Mouse (Mus musculus) heart, embryonic 15.5 days (tissue): ENCODE measurements around the gene Pdgfd. TPM values are rescaled to one million over a fixed set of nuclear protein-coding genes. Genes with fewer than 3 reads are reported as not detected.

Experiments used
- ATAC-seq: fragments of 200-750 bp; cut with Nextera tagmentation; replicated peaks from 2 replicates; pipeline ENCODE4 v1.8.0; 2017; ENCODE audit warnings: low read depth, moderate TSS enrichment; ENCODE audit not compliant: insufficient number of reproducible peaks, insufficient read depth, low FRiP score
- H3K27ac ChIP-seq: fragments of 300-500 bp; sonication (generic); 2 replicates; pipeline ENCODE4 v1.5.1; 2015; ENCODE audit warnings: mild to moderate bottlenecking, inconsistent platforms
- H3K27me3 ChIP-seq: fragments of 300-500 bp; sonication (generic); 2 replicates; pipeline ENCODE4 v1.6.1; 2015; ENCODE audit warnings: inconsistent platforms
- H3K36me3 ChIP-seq: fragments of 300-500 bp; sonication (generic); 2 replicates; pipeline ENCODE4 v1.6.1; 2015; ENCODE audit warnings: mild to moderate bottlenecking, inconsistent platforms
- H3K4me1 ChIP-seq: fragments of 300-500 bp; sonication (generic); replicated peaks from 2 replicates; pipeline ENCODE4 v1.6.1; 2015; ENCODE audit warnings: inconsistent platforms
- H3K4me2 ChIP-seq: fragments of 300-500 bp; sonication (generic); 2 replicates; pipeline ENCODE4 v1.6.1; 2015; ENCODE audit warnings: inconsistent platforms, mild to moderate bottlenecking, moderate library complexity
- H3K4me3 ChIP-seq: fragments of 300-500 bp; sonication (generic); 2 replicates; pipeline ENCODE4 v1.5.1; 2015; ENCODE audit warnings: mild to moderate bottlenecking, inconsistent platforms
- H3K9ac ChIP-seq: fragments of 300-500 bp; sonication (generic); 2 replicates; pipeline ENCODE4 v1.6.1; 2015; ENCODE audit warnings: mild to moderate bottlenecking, inconsistent platforms
- H3K9me3 ChIP-seq: fragments of 300-500 bp; sonication (generic); replicated peaks from 2 replicates; pipeline ENCODE4 v1.6.1; 2016; ENCODE audit warnings: inconsistent platforms
- WGBS: fragments of 180-500 bp; shearing (Covaris S2); methylation state at CpG from one replicate; pipeline ENCODE4 v1.1.7; 2015; ENCODE audit warnings: mixed read lengths; 5-methylcytosine and 5-hydroxymethylcytosine counted together
- polyA plus RNA-seq: library from polyadenylated mRNA; unstranded; fragments of >200 nt; fragmentation: Nextera tagmentation; extraction: Ambion mirVana; gene quantifications from 2 replicates; pipeline ENCODE4 v1.2.1, GENCODE M21; 2015

Gene Pdgfd
- polyA plus RNA-seq, 1 experiment from 2014 or later = 8.0 TPM

DNA sequence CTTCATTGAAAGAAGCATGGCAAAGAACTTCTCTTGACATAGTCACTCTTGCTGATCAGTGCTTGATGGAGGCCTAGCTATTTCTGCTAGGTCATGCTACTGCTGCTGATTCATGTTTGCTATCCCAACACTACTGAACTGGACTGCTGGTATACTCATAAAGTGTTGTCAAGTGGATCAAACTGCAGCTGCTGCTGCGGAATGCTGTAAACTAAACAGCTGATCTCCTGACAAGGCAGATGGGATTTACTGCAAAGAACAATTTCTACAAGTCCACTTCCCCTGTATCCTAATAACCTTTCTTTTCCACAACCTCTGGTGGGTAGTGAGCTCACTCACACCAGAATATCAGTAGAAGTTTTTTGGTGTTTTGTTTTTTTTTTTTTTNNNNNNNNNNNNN is 148.7 kb downstream of the Pdgfd start:
- whole genome bisulfite sequencing = 82% methylated on average over 1 of the region's 1 CpGs
- H3K9me3 ChIP-seq = no peaks in the 10 kb centered on the region
- no peak for ATAC-seq
- H3K27me3 ChIP-seq = no peaks in the 10 kb centered on the region
- no peak overlapping the region for H3K9ac ChIP-seq
- no peak overlapping the region for H3K27ac ChIP-seq
- no peaks in the 10 kb centered on the region for H3K4me1 ChIP-seq
- H3K4me2 ChIP-seq = no peak overlapping the region
- H3K36me3 ChIP-seq = no peaks in the 10 kb centered on the region
- no peak overlapping the region for H3K4me3 ChIP-seq

DNA sequence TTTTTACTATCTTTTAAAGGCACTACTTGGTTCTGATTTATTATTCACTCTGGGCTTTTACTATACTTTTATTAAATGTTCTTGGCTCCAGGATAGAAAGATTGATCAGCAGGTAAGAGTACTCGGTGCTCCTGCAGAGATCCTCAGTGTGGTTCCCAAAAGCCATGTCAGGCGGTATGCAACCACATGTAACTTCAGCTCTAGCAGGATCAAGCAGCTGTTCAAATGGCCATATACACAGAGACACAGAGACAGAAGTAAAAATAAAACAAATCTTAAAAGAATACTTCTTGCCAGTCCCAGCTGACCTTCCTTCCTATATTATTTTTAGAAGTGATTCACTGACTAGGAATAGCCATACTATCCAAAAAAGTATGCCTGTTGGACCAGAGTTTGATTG is 157.0 kb downstream of the Pdgfd start:
- H3K27ac ChIP-seq = no peak overlapping the region
- H3K36me3 ChIP-seq = no peaks in the 10 kb centered on the region
- no peak overlapping the region for H3K4me2 ChIP-seq
- no peaks in the 10 kb centered on the region for H3K4me1 ChIP-seq
- no peaks in the 10 kb centered on the region for H3K27me3 ChIP-seq
- ATAC-seq = no peak
- H3K4me3 ChIP-seq = no peak overlapping the region
- no peak overlapping the region for H3K9ac ChIP-seq
- WGBS = 79% methylated on average over 2 of the region's 2 CpGs
- no peaks in the 10 kb centered on the region for H3K9me3 ChIP-seq

DNA sequence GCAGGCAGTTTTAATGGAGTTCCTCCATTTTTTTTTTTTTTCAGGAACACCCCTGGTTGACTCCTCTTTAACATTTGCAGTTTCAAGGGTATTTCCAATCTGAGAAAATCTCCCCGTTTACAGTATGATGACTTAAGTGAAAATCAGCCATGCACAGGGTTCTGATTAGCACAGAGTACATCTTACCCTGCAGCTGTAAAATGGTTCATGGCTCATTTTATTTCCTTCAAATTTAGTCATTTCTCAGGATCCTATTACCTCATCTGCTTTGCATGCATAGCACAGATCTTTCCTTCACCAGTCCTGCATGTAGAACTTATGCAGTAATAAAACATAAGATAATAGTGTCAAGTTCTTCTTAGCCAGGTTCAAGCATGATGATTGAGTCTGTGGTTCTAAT is 165.1 kb downstream of the Pdgfd start:
- no peaks in the 10 kb centered on the region for H3K27me3 ChIP-seq
- H3K9me3 ChIP-seq = no peaks in the 10 kb centered on the region
- no peak overlapping the region for H3K27ac ChIP-seq
- 73% methylated on average over 1 of the region's 1 CpGs for WGBS
- H3K9ac ChIP-seq = no peak overlapping the region
- H3K4me3 ChIP-seq = no peak overlapping the region
- no peak overlapping the region for H3K4me2 ChIP-seq
- H3K36me3 ChIP-seq = no peaks in the 10 kb centered on the region
- no peak for ATAC-seq
- no peaks in the 10 kb centered on the region for H3K4me1 ChIP-seq

GRCm38 (mm10) chr9:6336236-6336635 is 167.9 kb downstream of the Pdgfd start:
- no peak overlapping the region for H3K27ac ChIP-seq
- H3K4me1 ChIP-seq = 0 out of 2 replicates have a peak, but pooled peaks cover 2% of the 10 kb centered on the region
- no peak for ATAC-seq
- no peak overlapping the region for H3K9ac ChIP-seq
- H3K9me3 ChIP-seq = no peaks in the 10 kb centered on the region
- no peak overlapping the region for H3K4me3 ChIP-seq
- 41% methylated on average over 2 of the region's 2 CpGs for WGBS
- no peak overlapping the region for H3K4me2 ChIP-seq
- H3K36me3 ChIP-seq = no peaks in the 10 kb centered on the region
- no peaks in the 10 kb centered on the region for H3K27me3 ChIP-seq

DNA sequence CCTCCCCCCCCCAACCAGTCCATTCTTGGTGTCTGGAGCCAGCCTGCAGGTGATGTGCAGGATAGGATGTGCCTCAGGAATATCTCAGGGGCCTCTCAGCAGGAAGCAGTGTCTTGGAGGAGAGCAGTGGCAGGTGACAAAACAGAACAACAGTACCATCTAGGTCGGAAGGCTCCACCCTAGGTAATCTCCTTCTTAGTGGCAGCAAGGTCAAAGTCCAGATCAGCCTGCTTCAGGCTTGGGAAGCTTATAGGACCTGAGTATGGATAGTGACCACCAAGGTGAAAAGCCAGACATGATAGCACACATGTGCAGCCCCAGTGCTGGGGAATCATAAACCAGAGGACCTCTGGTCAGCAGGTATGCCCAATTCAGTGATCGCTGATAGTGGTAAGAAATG is 169.5 kb downstream of the Pdgfd start:
- H3K4me3 ChIP-seq = no peak overlapping the region
- H3K27ac ChIP-seq = no peak overlapping the region
- no peaks in the 10 kb centered on the region for H3K9me3 ChIP-seq
- H3K36me3 ChIP-seq = no peaks in the 10 kb centered on the region
- no peak overlapping the region for H3K4me2 ChIP-seq
- 0 out of 2 replicates have a peak, but pooled peaks cover 2% of the 10 kb centered on the region for H3K4me1 ChIP-seq
- H3K27me3 ChIP-seq = no peaks in the 10 kb centered on the region
- H3K9ac ChIP-seq = no peak overlapping the region
- 90% methylated on average over 2 of the region's 2 CpGs for WGBS
- no peak for ATAC-seq

GRCm38 (mm10) chr9:6338344-6338743 is 170.0 kb downstream of the Pdgfd start:
- H3K4me3 ChIP-seq = no peak overlapping the region
- H3K4me2 ChIP-seq = no peak overlapping the region
- ATAC-seq = no peak
- H3K27me3 ChIP-seq = no peaks in the 10 kb centered on the region
- H3K9ac ChIP-seq = no peak overlapping the region
- no peaks in the 10 kb centered on the region for H3K36me3 ChIP-seq
- H3K4me1 ChIP-seq = 0 out of 2 replicates have a peak, but pooled peaks cover 2% of the 10 kb centered on the region
- no peaks in the 10 kb centered on the region for H3K9me3 ChIP-seq
- 86% methylated on average over 3 of the region's 3 CpGs for WGBS
- no peak overlapping the region for H3K27ac ChIP-seq

DNA sequence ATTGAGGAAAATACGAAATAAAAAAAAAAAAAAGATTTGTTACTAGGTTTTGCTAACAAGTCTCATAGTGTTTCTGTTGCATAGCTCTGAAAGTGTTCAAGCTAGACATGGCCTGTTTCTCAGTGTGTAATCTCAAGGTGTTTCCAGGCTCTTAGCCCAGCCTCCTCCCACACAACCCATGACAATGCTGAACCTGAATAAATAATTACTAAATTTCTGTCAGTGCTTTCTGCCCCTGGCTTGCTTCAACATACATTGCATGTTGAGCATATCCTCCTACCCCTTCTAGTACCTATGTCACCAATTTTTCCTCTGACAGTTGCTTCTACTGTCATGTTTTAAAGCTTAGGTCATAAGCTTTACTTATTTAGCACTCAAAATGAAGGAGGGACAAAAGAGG is 171.0 kb downstream of the Pdgfd start:
- H3K4me3 ChIP-seq = no peak overlapping the region
- H3K27ac ChIP-seq = no peak overlapping the region
- no peaks in the 10 kb centered on the region for H3K9me3 ChIP-seq
- 0 out of 2 replicates have a peak, but pooled peaks cover 2% of the 10 kb centered on the region for H3K4me1 ChIP-seq
- no peak overlapping the region for H3K4me2 ChIP-seq
- H3K9ac ChIP-seq = no peak overlapping the region
- H3K36me3 ChIP-seq = no peaks in the 10 kb centered on the region
- ATAC-seq = no peak
- 54% methylated on average over 1 of the region's 1 CpGs for WGBS
- no peaks in the 10 kb centered on the region for H3K27me3 ChIP-seq

DNA sequence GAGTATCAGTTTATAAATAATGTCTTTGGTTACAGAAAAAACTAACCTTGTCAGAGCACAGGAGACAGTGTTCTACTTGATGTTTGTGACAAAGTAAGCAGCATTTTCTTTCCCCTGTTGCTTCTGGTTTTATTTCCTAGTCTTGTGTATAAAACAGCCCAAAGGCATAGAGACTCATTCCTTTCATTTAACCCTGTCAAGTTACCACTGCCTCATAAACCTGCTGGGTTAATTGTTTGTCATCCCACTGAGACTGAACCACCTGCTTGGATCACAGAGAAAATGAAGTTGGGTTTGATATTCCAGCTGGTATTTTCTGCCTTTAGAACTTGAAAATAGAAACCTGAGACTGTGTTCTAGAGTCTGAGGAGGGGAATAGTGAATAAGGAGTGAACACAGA is 172.4 kb downstream of the Pdgfd start:
- Histone ChIP-seq H3K4me1 (0 out of 2 replicates have a peak, but pooled peaks cover 2% of the 10 kb centered on the region), H3K27me3 (no peaks in the 10 kb centered on the region), H3K9me3 (no peaks in the 10 kb centered on the region), H3K9ac (no peak overlapping the region), H3K4me2 (no peak overlapping the region), H3K27ac (no peak overlapping the region), H3K4me3 (no peak overlapping the region), H3K36me3 (no peaks in the 10 kb centered on the region)
- no peak for ATAC-seq

DNA sequence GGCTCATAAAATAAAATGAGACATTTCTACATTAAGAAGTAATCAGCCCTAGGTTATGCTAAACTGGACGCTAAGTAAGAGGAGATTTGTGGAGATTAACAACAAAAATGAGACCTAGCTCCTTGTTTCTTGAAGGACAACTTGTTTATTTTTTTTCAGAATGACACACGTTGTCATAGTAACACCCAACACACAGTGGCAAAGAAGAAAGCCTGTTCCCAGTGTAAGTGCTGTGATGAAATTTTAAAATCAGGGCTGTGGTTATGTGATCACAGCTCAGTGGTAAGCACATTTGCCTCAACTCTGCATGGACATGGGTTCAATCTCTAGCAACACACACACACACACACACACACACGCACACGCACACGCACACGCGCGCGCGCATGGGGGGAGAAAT is 174.5 kb downstream of the Pdgfd start:
- Histone ChIP-seq H3K27me3 (no peaks in the 10 kb centered on the region), H3K4me1 (0 out of 2 replicates have a peak, but pooled peaks cover 2% of the 10 kb centered on the region), H3K9me3 (no peaks in the 10 kb centered on the region), H3K36me3 (no peaks in the 10 kb centered on the region), H3K4me2 (no peak overlapping the region), H3K9ac (no peak overlapping the region), H3K27ac (no peak overlapping the region), H3K4me3 (no peak overlapping the region)
- WGBS = 90% methylated on average over 10 of the region's 10 CpGs
- no peak for ATAC-seq

GRCm38 (mm10) chr9:6344514-6344913 is 176.1 kb downstream of the Pdgfd start:
- no peaks in the 10 kb centered on the region for H3K9me3 ChIP-seq
- H3K36me3 ChIP-seq = no peaks in the 10 kb centered on the region
- H3K27me3 ChIP-seq = no peaks in the 10 kb centered on the region
- no peak overlapping the region for H3K27ac ChIP-seq
- WGBS = 63% methylated on average over 2 of the region's 2 CpGs
- 0 out of 2 replicates have a peak, but pooled peaks cover 1% of the 10 kb centered on the region for H3K4me1 ChIP-seq
- no peak overlapping the region for H3K9ac ChIP-seq
- no peak overlapping the region for H3K4me2 ChIP-seq
- ATAC-seq = no peak
- no peak overlapping the region for H3K4me3 ChIP-seq

GRCm38 (mm10) chr9:6344924-6345323 is 176.5 kb downstream of the Pdgfd start:
- Histone ChIP-seq H3K4me2 (no peak overlapping the region), H3K4me3 (no peak overlapping the region), H3K27ac (no peak overlapping the region), H3K9ac (no peak overlapping the region), H3K9me3 (no peaks in the 10 kb centered on the region), H3K36me3 (no peaks in the 10 kb centered on the region), H3K27me3 (no peaks in the 10 kb centered on the region), H3K4me1 (no peaks in the 10 kb centered on the region)
- 53% methylated on average over 4 of the region's 4 CpGs for WGBS
- 0 out of 2 replicates have a peak, but pooled peaks have one; percentile 27 for ATAC-seq

GRCm38 (mm10) chr9:6345366-6345765 is 177.0 kb downstream of the Pdgfd start:
- Histone ChIP-seq H3K27ac (no peak overlapping the region), H3K36me3 (no peaks in the 10 kb centered on the region), H3K4me3 (no peak overlapping the region), H3K27me3 (no peaks in the 10 kb centered on the region), H3K4me1 (no peaks in the 10 kb centered on the region), H3K4me2 (no peak overlapping the region), H3K9me3 (no peaks in the 10 kb centered on the region), H3K9ac (no peak overlapping the region)
- ATAC-seq = no peak
- WGBS = 57% methylated on average over 1 of the region's 1 CpGs
